ENCODE assay signal across 19 mouse cellular contexts in genomic region chr8:78852279-78852678, GRCm38 (mm10). TPM values are rescaled to one million over a fixed set of nuclear protein-coding genes. Genes with fewer than 3 reads are reported as not detected.
A peak's percentile ranks its signal among the peaks of the same experiment; 100 is the strongest.
DNase-seq lines count a peak whose midpoint lies in the region; ATAC-seq lines count a peak whose summit lies in the region.
"Had no signal": no experiment of that assay in that cellular context is flagged by ENCODE, and none has a peak within 500 bp of the region (broad histone marks: within the 10 kb centered on the region; RNA-seq: fewer than 3 reads in every experiment).

No protein-coding gene starts in this region.

- DNase-seq in heart, adult 11 months = peak; percentile 60
- peak; percentile 55 for DNase-seq in heart, embryonic 10.5 days (ENCODE audit: low spot score)
- no peak for DNase-seq in heart, postnatal 36 days
- DNase-seq: adrenal gland, adult 2 months; adrenal gland, adult 8-10 months; adrenal gland, postnatal 10 days; adrenal gland, postnatal 14 days; adrenal gland, postnatal 25 days; adrenal gland, postnatal 36 days; B cell, adult 2 months; cerebellum, adult 11 months; cerebellum, adult 11-12 months; cerebellum, adult 18-20 months had no signal

- no peak overlapping the region for H3K9ac ChIP-seq in heart, embryonic 12.5 days

- intact Hi-C loops in heart, postnatal 36 days (cut with DNase I) = no loop called here

- no peaks in the 10 kb centered on the region for H3K27me3 ChIP-seq in heart, embryonic 12.5 days (replicated peaks)
- H3K27me3 ChIP-seq in heart, embryonic 10.5 days (ENCODE audit: insufficient read depth, poor library complexity, severe bottlenecking) = no peaks in the 10 kb centered on the region
- H3K27me3 ChIP-seq: CH12.LX had no signal

- no peak overlapping the region for H3K27ac ChIP-seq in heart, embryonic 12.5 days (ENCODE audit: poor library complexity, severe bottlenecking)
- H3K27ac ChIP-seq in heart, embryonic 10.5 days = no peak overlapping the region

- H3K4me2 ChIP-seq in heart, embryonic 12.5 days = no peak overlapping the region

- no peak overlapping the region for H3K4me3 ChIP-seq in heart, embryonic 12.5 days
- no peak overlapping the region for H3K4me3 ChIP-seq in heart, embryonic 10.5 days

- no peaks in the 10 kb centered on the region for H3K9me3 ChIP-seq in heart, embryonic 12.5 days (replicated peaks)
- H3K9me3 ChIP-seq in heart, embryonic 10.5 days = no peaks in the 10 kb centered on the region
- H3K9me3 ChIP-seq: G1E had no signal

- WGBS in heart, embryonic 12.5 days = 52% methylated on average over 4 of the region's 4 CpGs
- WGBS in heart, embryonic 10.5 days = 55% methylated on average over 4 of the region's 4 CpGs

- no peak for ATAC-seq in heart, embryonic 12.5 days (ENCODE audit: insufficient number of reproducible peaks, low FRiP score)
- ATAC-seq: activated CD4-positive, CD25-positive, alpha-beta regulatory T cell, adult 4 months; CD4-positive, CD25-positive, alpha-beta regulatory T cell, adult 4 months; Patski had no signal

- H3K36me3 ChIP-seq in heart, embryonic 12.5 days = no peaks in the 10 kb centered on the region
- H3K36me3 ChIP-seq in heart, embryonic 10.5 days = no peaks in the 10 kb centered on the region
- H3K36me3 ChIP-seq: G1E had no signal

- H3K4me1 ChIP-seq in heart, embryonic 12.5 days (replicated peaks) = peaks cover 9% of the 10 kb centered on the region
- peaks cover 7% of the 10 kb centered on the region; the same call in 1 of the 2 replicates for H3K4me1 ChIP-seq in heart, embryonic 10.5 days

RNA-seq across cellular contexts. Expression of gene Lsm6, which starts 31.3 kb away (rescaled TPM):
- 166 TPM in 2 replicates for polyA plus RNA-seq in heart, embryonic 12.5 days (2016; fragmentation: Nextera tagmentation; extraction: Ambion mirVana)
- polyA plus RNA-seq in heart, embryonic 10.5 days (2016; fragmentation: Nextera tagmentation; extraction: Ambion mirVana) = 200 and 218 TPM in 2 replicates
- total RNA-seq in heart, postnatal 36 days (2021) = 10 to 100 TPM; 52.9 to 58.4 TPM

Comparison
In these comparisons a context has a peak if more than half of its experiments do, and no peak if none do; other contexts are left out.
1. DNase-seq: peak in heart, adult 11 months (single experiment) and heart, embryonic 10.5 days (single experiment); none in heart, postnatal 36 days (0 of 2).